Mouse (Mus musculus) forebrain, postnatal 0 days (tissue): ENCODE measurements around the gene Zfp597. TPM values are rescaled to one million over a fixed set of nuclear protein-coding genes. Genes with fewer than 3 reads are reported as not detected.
"Not testable (repeated sequence)": the region's sequence is repeated elsewhere in the genome, so short reads cannot be mapped to it uniquely, and the experiment has no call there.

ENCODE experiments used
- ATAC-seq: fragments of 200-750 bp; cut with Nextera tagmentation; 2 replicates; pipeline ENCODE4 v1.8.0; 2017; ENCODE audit warnings: mild to moderate bottlenecking, moderate library complexity
- DNase-seq: peaks from one replicate; pipeline ENCODE4 v3.0.0-alpha.2; 2015
- H3K27ac ChIP-seq: fragments of 300-500 bp; sonication (generic); 2 replicates; pipeline ENCODE4 v1.5.1; 2014; ENCODE audit warnings: low read depth, mild to moderate bottlenecking, antibody characterized with exemption, low read length, moderate library complexity, mixed read lengths
- H3K27me3 ChIP-seq: fragments of 300-500 bp; sonication (generic); 2 replicates; pipeline ENCODE4 v1.6.1; 2014; ENCODE audit warnings: mild to moderate bottlenecking, low read length, mixed read lengths; ENCODE audit not compliant: insufficient read depth
- H3K36me3 ChIP-seq: fragments of 300-500 bp; sonication (generic); 2 replicates; pipeline ENCODE4 v1.6.1; 2014; ENCODE audit warnings: mild to moderate bottlenecking, moderate library complexity; ENCODE audit not compliant: insufficient read depth
- H3K4me1 ChIP-seq: fragments of 300-500 bp; sonication (generic); 2 replicates; pipeline ENCODE4 v1.6.1; 2014; ENCODE audit warnings: antibody characterized with exemption; ENCODE audit not compliant: insufficient read depth
- H3K4me2 ChIP-seq: fragments of 300-500 bp; sonication (generic); 2 replicates; pipeline ENCODE4 v1.6.1; 2014; ENCODE audit warnings: low read depth, mild to moderate bottlenecking, moderate library complexity
- H3K4me3 ChIP-seq: fragments of 300-500 bp; sonication (generic); 2 replicates; pipeline ENCODE4 v1.5.1; 2014; ENCODE audit warnings: low read depth, low read length, mixed read lengths
- H3K9ac ChIP-seq: fragments of 300-500 bp; sonication (generic); 2 replicates; pipeline ENCODE4 v1.6.1; 2014; ENCODE audit warnings: mild to moderate bottlenecking
- H3K9me3 ChIP-seq: fragments of 300-500 bp; sonication (generic); 2 replicates; pipeline ENCODE4 v1.6.1; 2016; ENCODE audit warnings: low read length
- CTCF ChIP-seq: sonication (generic); IDR thresholded peaks from 2 replicates; pipeline ENCODE4 v1.5.1; 2016; ENCODE audit warnings: antibody characterized with exemption, control low read depth, low read depth
- WGBS: fragments of 180-500 bp; shearing (Covaris S2); extraction: QIAGEN DNeasy Blood & Tissue Kit; methylation state at CpG from one replicate; pipeline ENCODE4 v1.1.7; 2014; 5-methylcytosine and 5-hydroxymethylcytosine counted together
- microRNA-seq, 2 experiments: library from miRNA; unstranded; fragments of <30 nt; microRNA quantifications; one replicate each; pipeline ENCODE4; 2016
- polyA plus RNA-seq: library from polyadenylated mRNA; unstranded; fragments of >200 nt; fragmentation: Nextera tagmentation; extraction: Ambion mirVana; gene quantifications from 2 replicates; pipeline ENCODE4 v1.2.1, GENCODE M21; 2015
- total RNA-seq: library from RNA; depleted of rRNA; stranded (reverse); fragments of >200 nt; gene quantifications from 2 replicates; pipeline ENCODE4 v1.2.3, GENCODE M21; 2014; rRNA removed

Zfp597 gene
- total and polyA plus RNA-seq, 2 experiments from 2014 or later: 10.4 to 54.8 TPM

DNA sequence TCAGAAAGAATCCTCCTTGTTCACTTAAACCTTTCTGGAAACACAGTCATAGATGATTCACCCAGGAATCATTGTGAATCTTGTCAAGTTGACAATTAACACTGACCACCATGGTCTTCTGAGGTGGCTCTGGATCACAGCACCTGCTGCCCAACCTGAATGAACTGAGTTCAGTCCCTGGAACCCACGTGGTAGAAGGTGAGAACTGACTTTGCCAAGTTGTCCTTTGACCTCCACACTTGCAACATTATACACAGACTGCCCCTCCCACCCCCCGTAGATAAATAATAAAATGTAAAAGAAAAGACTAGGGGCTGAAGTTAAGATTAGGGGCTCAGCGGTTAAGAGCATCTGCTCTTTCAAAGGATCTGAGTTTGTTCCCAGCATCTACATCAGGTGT lies 56.3 kb downstream of the Zfp597 start:
- ATAC-seq (no peak), DNase-seq (no peak)
- Histone ChIP-seq H3K4me1 (no peaks in the 10 kb centered on the region), H3K27me3 (no peaks in the 10 kb centered on the region), H3K9ac (no peak overlapping the region), H3K27ac (no peak overlapping the region), H3K4me2 (no peak overlapping the region), H3K4me3 (no peak overlapping the region), H3K36me3 (no peaks in the 10 kb centered on the region), H3K9me3 (no peaks in the 10 kb centered on the region)
- no peak for TF ChIP-seq CTCF
- 60% methylated on average over 3 of the region's 3 CpGs for WGBS

DNA sequence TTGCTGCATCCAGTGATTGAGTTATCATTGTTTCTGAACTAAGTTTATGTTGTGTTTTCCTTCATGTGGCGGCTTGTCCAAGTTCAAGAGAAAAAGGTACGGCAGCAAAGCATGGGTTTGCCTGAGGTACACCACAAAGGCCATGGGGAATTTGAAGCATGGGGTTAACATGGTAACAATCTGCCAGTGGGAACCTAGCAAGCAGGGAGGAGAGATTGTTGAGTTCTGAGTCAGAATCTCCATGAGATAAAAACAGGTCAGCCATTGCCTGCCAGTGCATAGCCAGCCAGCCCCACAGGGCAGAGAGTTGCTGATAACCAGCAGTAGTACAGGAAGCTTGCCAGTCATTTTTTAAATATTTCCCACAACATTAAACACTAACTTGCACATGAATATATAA lies 64.2 kb downstream of the Zfp597 start:
- TF ChIP-seq CTCF: no peak
- Histone ChIP-seq H3K4me3 (no peak overlapping the region), H3K4me1 (no peaks in the 10 kb centered on the region), H3K36me3 (no peaks in the 10 kb centered on the region), H3K4me2 (no peak overlapping the region), H3K27ac (no peak overlapping the region), H3K9ac (no peak overlapping the region), H3K9me3 (no peaks in the 10 kb centered on the region), H3K27me3 (no peaks in the 10 kb centered on the region)
- WGBS: 95% methylated on average over 2 of the region's 2 CpGs
- no peak for DNase-seq
- no peak for ATAC-seq

DNA sequence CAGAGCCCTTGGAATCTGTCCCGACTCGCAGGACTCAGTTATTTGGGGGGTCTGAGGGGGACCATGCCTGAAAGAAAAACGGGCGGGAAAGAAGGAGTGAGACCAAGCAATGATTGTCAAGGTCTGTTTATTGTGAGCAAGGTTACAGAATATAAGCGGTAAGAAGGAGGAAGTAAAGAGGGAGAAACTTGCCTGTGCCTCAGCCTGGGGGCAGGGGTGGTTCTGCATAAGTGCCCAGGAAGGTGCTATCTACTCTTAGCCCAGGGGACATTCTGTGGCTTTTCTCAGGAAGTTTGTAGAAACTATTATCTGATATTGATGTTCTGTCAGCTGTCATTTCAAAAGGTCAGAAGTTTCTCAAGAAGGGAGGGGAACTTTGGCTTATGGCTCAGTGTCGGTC lies 69.7 kb downstream of the Zfp597 start:
- not testable (repeated sequence) for DNase-seq, H3K36me3 ChIP-seq, ATAC-seq, H3K27me3 ChIP-seq, H3K27ac ChIP-seq, H3K4me2 ChIP-seq, H3K9me3 ChIP-seq, H3K4me1 ChIP-seq, H3K9ac ChIP-seq, H3K4me3 ChIP-seq
- WGBS: 84% methylated on average over 6 of the region's 6 CpGs

Small RNAs within 50 kb of the gene (microRNA-seq; reads per million reads assigned to microRNA genes)
- gene Gm23493: 0 reads per million in 2 experiments

Other genes starting within 250 kb of the Zfp597 start
- not detected in 2 replicates for gene Mefv, start 166.5 kb downstream of the Zfp597 start, total RNA-seq
- not detected in 2 replicates for gene Mefv, start 166.5 kb downstream of the Zfp597 start, polyA plus RNA-seq
- 36.4 and 37.1 TPM in 2 replicates for gene Zfp263, start 140.5 kb downstream of the Zfp597 start, total RNA-seq
- gene Zfp263, start 140.5 kb downstream of the Zfp597 start, polyA plus RNA-seq: 25.1 and 36.4 TPM in 2 replicates
- gene Olfr15, start 53.7 kb downstream of the Zfp597 start, total RNA-seq: not detected in 2 replicates
- gene Olfr15, start 53.7 kb downstream of the Zfp597 start, polyA plus RNA-seq: not detected in 2 replicates
- gene Zfp174, start 37.3 kb downstream of the Zfp597 start, total RNA-seq: 3.9 and 4.4 TPM in 2 replicates
- 1.2 and 1.9 TPM in 2 replicates for gene Zfp174, start 37.3 kb downstream of the Zfp597 start, polyA plus RNA-seq
- gene Naa60, start 12.2 kb downstream of the Zfp597 start, total RNA-seq: 61.6 and 81.1 TPM in 2 replicates
- gene Naa60, start 12.2 kb downstream of the Zfp597 start, polyA plus RNA-seq: 86.1 and 97.1 TPM in 2 replicates
- 5.6 and 10.3 TPM in 2 replicates for gene Gm20695, start 87 bp upstream of the Zfp597 start, total RNA-seq
- gene Gm20695, start 87 bp upstream of the Zfp597 start, polyA plus RNA-seq: 0.87 and 2.4 TPM in 2 replicates
- 5.5 and 10.3 TPM in 2 replicates for gene 1700037C18Rik, start 24.1 kb upstream of the Zfp597 start, total RNA-seq
- 12.2 and 13.6 TPM in 2 replicates for gene 1700037C18Rik, start 24.1 kb upstream of the Zfp597 start, polyA plus RNA-seq
- gene Cluap1, start 24.2 kb upstream of the Zfp597 start, total RNA-seq: 36.9 and 52.6 TPM in 2 replicates
- gene Cluap1, start 24.2 kb upstream of the Zfp597 start, polyA plus RNA-seq: 45.2 and 48.1 TPM in 2 replicates
- gene Nlrc3, start 92.1 kb upstream of the Zfp597 start, total RNA-seq: 0.76 and 0.77 TPM in 2 replicates
- gene Nlrc3, start 92.1 kb upstream of the Zfp597 start, polyA plus RNA-seq: 0.28 and 0.62 TPM in 2 replicates
- gene Slx4, start 119.2 kb upstream of the Zfp597 start, total RNA-seq: 46.0 and 50.7 TPM in 2 replicates
- 11.8 and 17.7 TPM in 2 replicates for gene Slx4, start 119.2 kb upstream of the Zfp597 start, polyA plus RNA-seq
- not detected in 2 replicates for gene Dnase1, start 152.4 kb upstream of the Zfp597 start, total RNA-seq
- gene Dnase1, start 152.4 kb upstream of the Zfp597 start, polyA plus RNA-seq: 1.3 and 3.1 TPM in 2 replicates
- 41.7 and 43.3 TPM in 2 replicates for gene Trap1, start 193.3 kb upstream of the Zfp597 start, total RNA-seq
- 43.3 and 43.5 TPM in 2 replicates for gene Trap1, start 193.3 kb upstream of the Zfp597 start, polyA plus RNA-seq